Mouse (Mus musculus): ENCODE data around the gene Slc37a1.
"Not testable (repeated sequence)": the region's sequence is repeated elsewhere in the genome, so short reads cannot be mapped to it uniquely, and the experiment has no call there.

The Slc37a1 gene

DNA sequence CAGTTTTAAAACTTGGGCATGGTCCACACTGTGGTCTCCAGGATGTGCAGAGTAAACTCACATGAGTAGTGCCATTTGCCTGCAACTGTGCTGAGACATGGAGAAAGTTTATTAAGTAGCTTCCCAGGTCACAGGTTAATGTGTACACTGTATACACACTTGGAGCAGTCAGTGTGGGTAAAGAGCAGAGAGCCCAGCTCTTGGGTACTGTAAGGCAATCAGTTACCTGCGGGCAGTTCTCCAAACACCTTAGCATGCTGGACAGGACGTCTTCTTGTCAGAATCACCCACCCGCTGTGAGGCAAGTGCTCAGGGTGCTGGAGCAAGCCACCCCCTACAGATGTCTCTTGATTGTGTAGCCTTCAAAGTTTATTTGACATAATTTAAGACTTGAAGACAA is 58.2 kb downstream of the Slc37a1 start:
- Histone ChIP-seq H3K36me3 (ENCODE audit: insufficient read depth, low read length) (peaks cover 93% of the 10 kb centered on the region), H3K4me3 (replicated peaks; ENCODE audit: low read length) (no peak overlapping the region), H3K4me1 (replicated peaks; ENCODE audit: low read depth, low read length) (peaks cover 38% of the 10 kb centered on the region), H3K27me3 (ENCODE audit: insufficient read depth, low read length) (no peaks in the 10 kb centered on the region), H3K9me3 (ENCODE audit: low read length) (no peaks in the 10 kb centered on the region)
- TF ChIP-seq POU5F1 (IDR thresholded peaks at IDR 0.05; ENCODE audit: borderline replicate concordance, low read length) (no peak), NANOG (IDR thresholded peaks at IDR 0.05; ENCODE audit: borderline replicate concordance, low read length) (no peak), CTCF (conservative IDR thresholded peaks at IDR 0.05; ENCODE audit: low read length) (no peak)

GRCm38 (mm10) chr17:31348129-31348528 is 61.5 kb downstream of the Slc37a1 start:
- Histone ChIP-seq H3K27me3 (ENCODE audit: insufficient read depth, low read length) (no peaks in the 10 kb centered on the region), H3K4me1 (replicated peaks; ENCODE audit: low read depth, low read length) (peaks cover 41% of the 10 kb centered on the region), H3K36me3 (ENCODE audit: insufficient read depth, low read length) (peaks cover 73% of the 10 kb centered on the region), H3K9me3 (ENCODE audit: low read length) (no peaks in the 10 kb centered on the region), H3K4me3 (replicated peaks; ENCODE audit: low read length) (no peak overlapping the region)
- no peak for TF ChIP-seq CTCF (conservative IDR thresholded peaks at IDR 0.05; ENCODE audit: low read length)
- no peak for TF ChIP-seq NANOG (IDR thresholded peaks at IDR 0.05; ENCODE audit: borderline replicate concordance, low read length)
- TF ChIP-seq POU5F1 (IDR thresholded peaks at IDR 0.05; ENCODE audit: borderline replicate concordance, low read length): no peak

DNA sequence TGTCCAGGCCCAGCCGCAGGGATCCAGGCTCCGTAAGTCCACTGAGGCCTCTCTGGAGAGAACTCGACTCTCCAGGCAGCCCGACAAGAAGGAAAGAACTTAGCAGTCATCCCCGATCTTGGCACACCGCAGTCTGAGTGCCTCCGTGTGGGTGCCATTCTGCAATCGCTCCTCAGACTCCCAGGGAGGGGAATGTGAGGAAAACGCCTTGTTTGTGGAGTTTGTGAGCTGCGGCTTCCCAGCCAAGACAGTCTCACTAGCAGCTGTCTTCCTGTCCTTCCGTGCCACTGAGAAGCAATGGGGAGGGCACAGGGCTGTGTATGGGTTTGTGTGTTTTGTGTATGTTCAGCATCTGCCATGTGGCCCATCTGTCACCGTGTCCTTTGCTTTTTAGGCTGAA is 62.8 kb downstream of the Slc37a1 start:
- peaks cover 66% of the 10 kb centered on the region for H3K36me3 ChIP-seq (ENCODE audit: insufficient read depth, low read length)
- no peak for TF ChIP-seq NANOG (IDR thresholded peaks at IDR 0.05; ENCODE audit: borderline replicate concordance, low read length)
- TF ChIP-seq CTCF (conservative IDR thresholded peaks at IDR 0.05; ENCODE audit: low read length): no peak
- no peak for TF ChIP-seq POU5F1 (IDR thresholded peaks at IDR 0.05; ENCODE audit: borderline replicate concordance, low read length)
- H3K4me3 ChIP-seq (replicated peaks; ENCODE audit: low read length): no peak overlapping the region
- H3K9me3 ChIP-seq (ENCODE audit: low read length): no peaks in the 10 kb centered on the region
- peaks cover 39% of the 10 kb centered on the region for H3K4me1 ChIP-seq (replicated peaks; ENCODE audit: low read depth, low read length)
- H3K27me3 ChIP-seq (ENCODE audit: insufficient read depth, low read length): no peaks in the 10 kb centered on the region

- Histone ChIP-seq H3K9me3 (ENCODE audit: low read length) (no peaks in the 10 kb centered on the region), H3K36me3 (ENCODE audit: insufficient read depth, low read length) (peaks cover 40% of the 10 kb centered on the region), H3K4me3 (replicated peaks; ENCODE audit: low read length) (no peak overlapping the region), H3K27me3 (ENCODE audit: insufficient read depth, low read length) (no peaks in the 10 kb centered on the region), H3K4me1 (replicated peaks; ENCODE audit: low read depth, low read length) (peaks cover 55% of the 10 kb centered on the region)
- TF ChIP-seq NANOG (IDR thresholded peaks at IDR 0.05; ENCODE audit: borderline replicate concordance, low read length) (no peak), CTCF (conservative IDR thresholded peaks at IDR 0.05; ENCODE audit: low read length) (no peak), POU5F1 (IDR thresholded peaks at IDR 0.05; ENCODE audit: borderline replicate concordance, low read length) (no peak)
Measured at GRCm38 (mm10) chr17:31351984-31352383, 65.4 kb downstream of the Slc37a1 start.

DNA sequence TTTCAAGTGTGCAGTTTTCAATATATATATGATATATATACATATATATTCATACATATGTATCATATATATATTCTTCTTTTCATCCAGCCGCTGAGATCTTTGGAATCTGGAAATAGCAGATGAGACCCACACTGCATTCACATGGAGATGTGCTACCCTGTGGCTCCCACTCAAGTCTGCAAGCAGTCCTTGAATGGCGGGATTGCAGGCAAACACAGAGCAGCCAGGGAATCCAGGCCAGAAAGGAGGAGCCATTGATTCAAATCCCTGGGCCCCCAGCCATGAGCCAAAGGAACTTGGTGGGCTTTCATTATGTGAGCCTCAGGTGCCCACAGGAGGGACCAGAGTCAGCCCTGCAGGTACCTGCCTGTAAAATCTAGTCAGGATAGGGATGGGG is 66.7 kb downstream of the Slc37a1 start:
- Histone ChIP-seq H3K4me3 (replicated peaks; ENCODE audit: low read length) (no peak overlapping the region), H3K27me3 (ENCODE audit: insufficient read depth, low read length) (no peaks in the 10 kb centered on the region), H3K4me1 (replicated peaks; ENCODE audit: low read depth, low read length) (peaks cover 55% of the 10 kb centered on the region), H3K36me3 (ENCODE audit: insufficient read depth, low read length) (peaks cover 28% of the 10 kb centered on the region), H3K9me3 (ENCODE audit: low read length) (no peaks in the 10 kb centered on the region)
- no peak for TF ChIP-seq NANOG (IDR thresholded peaks at IDR 0.05; ENCODE audit: borderline replicate concordance, low read length)
- TF ChIP-seq POU5F1 (IDR thresholded peaks at IDR 0.05; ENCODE audit: borderline replicate concordance, low read length): no peak
- no peak for TF ChIP-seq CTCF (conservative IDR thresholded peaks at IDR 0.05; ENCODE audit: low read length)

GRCm38 (mm10) chr17:31354684-31355083 is 68.1 kb downstream of the Slc37a1 start:
- H3K27me3 ChIP-seq (ENCODE audit: insufficient read depth, low read length); H3K4me3 ChIP-seq (replicated peaks; ENCODE audit: low read length); H3K9me3 ChIP-seq (ENCODE audit: low read length): not testable (repeated sequence)
- Histone ChIP-seq H3K4me1 (replicated peaks; ENCODE audit: low read depth, low read length) (peaks cover 47% of the 10 kb centered on the region), H3K36me3 (ENCODE audit: insufficient read depth, low read length) (peaks cover 13% of the 10 kb centered on the region)

- TF ChIP-seq NANOG (IDR thresholded peaks at IDR 0.05; ENCODE audit: borderline replicate concordance, low read length): no peak
Measured at GRCm38 (mm10) chr17:31355792-31356502, 69.4 kb downstream of the Slc37a1 start.

GRCm38 (mm10) chr17:31360582-31360981 is 74.0 kb downstream of the Slc37a1 start:
- H3K9me3 ChIP-seq (ENCODE audit: low read length): no peaks in the 10 kb centered on the region
- no peaks in the 10 kb centered on the region for H3K36me3 ChIP-seq (ENCODE audit: insufficient read depth, low read length)
- peaks cover 21% of the 10 kb centered on the region; the same call in 1 of the 2 replicates for H3K27me3 ChIP-seq (ENCODE audit: insufficient read depth, low read length)
- peak overlapping the region; percentile 39 for H3K4me3 ChIP-seq (replicated peaks; ENCODE audit: low read length)
- TF ChIP-seq NANOG (IDR thresholded peaks at IDR 0.05; ENCODE audit: borderline replicate concordance, low read length) (no peak), CTCF (conservative IDR thresholded peaks at IDR 0.05; ENCODE audit: low read length) (no peak)
- peaks cover 33% of the 10 kb centered on the region for H3K4me1 ChIP-seq (replicated peaks; ENCODE audit: low read depth, low read length)

More at GRCm38 (mm10) chr17:31355792-31356502, 69.4 kb downstream of the Slc37a1 start:
- H3K4me1 ChIP-seq (replicated peaks; ENCODE audit: low read depth, low read length): peaks cover 50% of the 10 kb centered on the region
- H3K27me3 ChIP-seq (ENCODE audit: insufficient read depth, low read length): peaks cover 6% of the 10 kb centered on the region; the same call in 1 of the 2 replicates
- no peak overlapping the region for H3K4me3 ChIP-seq (replicated peaks; ENCODE audit: low read length)
- H3K36me3 ChIP-seq (ENCODE audit: insufficient read depth, low read length): 0 out of 2 replicates have a peak, but pooled peaks cover under 1% of the 10 kb centered on the region
- no peaks in the 10 kb centered on the region for H3K9me3 ChIP-seq (ENCODE audit: low read length)

DNA sequence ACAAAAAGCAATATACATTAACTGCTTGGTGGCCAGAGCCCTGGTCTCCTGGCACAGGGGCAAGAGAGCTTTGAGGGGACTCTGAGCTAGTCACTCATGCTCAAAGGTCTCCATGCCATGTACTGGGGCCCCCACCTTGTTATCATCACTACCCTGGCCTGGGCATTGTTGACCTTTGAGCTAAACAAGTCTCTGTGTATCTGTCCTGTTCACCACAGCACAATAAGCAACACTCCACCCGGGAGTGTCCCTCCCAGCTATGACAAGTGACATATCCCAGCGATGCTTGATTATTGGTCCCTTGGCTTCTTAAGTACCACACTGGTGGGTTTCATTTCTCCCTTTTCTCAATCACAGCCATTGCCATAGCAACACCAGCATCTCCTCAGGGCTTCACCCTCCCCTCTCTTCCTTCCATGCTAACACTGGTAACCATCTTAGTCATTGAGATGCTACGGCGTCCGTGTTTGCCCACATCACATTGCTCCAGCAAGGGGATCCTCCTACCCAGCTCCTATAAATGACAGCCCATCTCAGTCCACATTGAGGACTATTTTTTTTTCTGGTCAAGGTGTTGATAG is 79.1 kb downstream of the Slc37a1 start:
- H3K4me3 ChIP-seq (replicated peaks; ENCODE audit: low read length): no peak overlapping the region
- peaks cover 16% of the 10 kb centered on the region for H3K4me1 ChIP-seq (replicated peaks; ENCODE audit: low read depth, low read length)
- H3K36me3 ChIP-seq (ENCODE audit: insufficient read depth, low read length): no peaks in the 10 kb centered on the region
- TF ChIP-seq POU5F1 (IDR thresholded peaks at IDR 0.05; ENCODE audit: borderline replicate concordance, low read length) (no peak), CTCF (conservative IDR thresholded peaks at IDR 0.05; ENCODE audit: low read length) (no peak), NANOG (IDR thresholded peaks at IDR 0.05; ENCODE audit: borderline replicate concordance, low read length) (no peak)
- H3K9me3 ChIP-seq (ENCODE audit: low read length): no peaks in the 10 kb centered on the region
- H3K27me3 ChIP-seq (ENCODE audit: insufficient read depth, low read length): peaks cover 20% of the 10 kb centered on the region
